Mouse (Mus musculus): ENCODE measurements around the gene Rgs3. TPM values are rescaled to one million over a fixed set of nuclear protein-coding genes. Genes with fewer than 3 reads are reported as not detected.

The Rgs3 gene
- polyA plus RNA-seq, 1 experiment from 2014 or later = 8.2 TPM

DNA sequence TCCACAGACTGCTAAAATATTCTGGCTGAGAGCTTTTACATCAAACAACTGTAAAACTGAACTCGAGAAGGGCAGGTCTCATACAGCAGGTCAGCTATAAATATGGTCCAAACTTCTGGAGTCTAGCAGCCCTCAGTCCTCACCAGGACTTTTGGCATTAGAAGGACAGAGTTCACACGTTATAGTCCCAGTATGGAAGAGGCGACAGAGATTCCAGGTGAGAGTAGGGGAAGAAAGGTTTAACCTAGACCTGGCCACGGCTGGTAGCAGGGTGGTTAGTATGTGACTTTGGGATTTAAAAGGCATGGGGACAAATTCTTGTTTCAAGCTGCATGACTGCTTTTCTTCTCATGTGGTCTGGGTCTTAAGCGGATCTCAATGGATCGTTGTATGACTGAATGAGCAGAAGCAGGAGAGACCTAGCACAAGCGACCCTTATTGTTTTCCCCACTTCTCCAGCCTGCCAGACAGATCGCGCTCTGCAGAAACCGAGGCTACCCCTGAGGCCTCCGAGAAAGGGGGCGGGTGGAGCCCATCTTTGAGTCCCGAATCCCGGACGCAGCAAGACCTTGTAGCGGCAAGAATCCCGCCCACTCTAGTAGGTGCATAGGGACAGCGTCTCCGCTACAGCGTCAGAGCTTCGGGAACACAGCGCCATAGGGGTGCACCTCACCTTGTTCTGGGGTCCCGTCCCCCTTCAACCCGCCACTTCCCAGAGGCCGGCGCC lies 40.4 kb upstream of the Rgs3 start:
- CTCF ChIA-PET = interaction anchor here (0.9 to 1.3 kb wide), 3 partner anchors 18 to 64 kb away, joined by 3 to 6 read pairs (median 3); no protein-coding TSS in a partner anchor
- no peak for TF ChIP-seq CTCF (IDR thresholded peaks at IDR 0.05)
- no peaks in the 10 kb centered on the region for H3K27me3 ChIP-seq
- in situ Hi-C loops (cut with MboI; ENCODE audit: low pct_unique_long_range_greater_than_20kb) = no loop called here
- ATAC-seq (peak; percentile 62), DNase-seq (ENCODE audit: low read depth, low spot score) (no peak)
- POLR2A ChIA-PET = interaction anchor here (1.6 kb wide), 1 partner anchor 112 kb away, joined by 4 read pairs; the partner anchor contains the start of genes Cdc26 and Prpf4

DNA sequence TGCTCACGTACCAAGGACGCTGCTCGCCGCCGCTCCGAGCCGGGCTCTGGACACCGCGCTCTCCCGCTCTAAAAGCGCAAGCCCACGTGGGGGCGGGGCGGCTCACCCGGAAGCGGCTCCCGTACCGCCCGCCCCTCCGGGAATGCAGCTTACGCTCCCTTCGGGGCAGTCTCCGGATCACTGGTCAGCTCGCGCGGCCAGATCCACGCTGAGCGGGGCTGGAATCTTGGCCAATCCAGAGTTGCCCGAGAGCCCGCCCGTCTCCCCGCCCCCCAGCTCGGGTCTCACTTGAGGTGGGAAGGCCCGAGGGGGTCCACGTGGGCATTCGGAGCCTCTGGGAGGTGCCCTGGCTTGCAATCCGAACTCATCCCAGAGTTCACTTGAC lies 39.8 kb upstream of the Rgs3 start, which contains the start of gene Alad:
Gene Alad (minus strand): TSS at position 70 of the 385 bp plus-strand sequence.
- CTCF ChIA-PET = interaction anchor here (1.3 kb wide), 1 partner anchor 65 kb away, joined by 6 read pairs; no protein-coding TSS in a partner anchor
- TF ChIP-seq CTCF (IDR thresholded peaks at IDR 0.05) = no peak
- in situ Hi-C loops (cut with MboI; ENCODE audit: low pct_unique_long_range_greater_than_20kb) = loop anchor here (5.0 kb wide), 1 partner anchor 53 kb away; no protein-coding TSS in a partner anchor

DNA sequence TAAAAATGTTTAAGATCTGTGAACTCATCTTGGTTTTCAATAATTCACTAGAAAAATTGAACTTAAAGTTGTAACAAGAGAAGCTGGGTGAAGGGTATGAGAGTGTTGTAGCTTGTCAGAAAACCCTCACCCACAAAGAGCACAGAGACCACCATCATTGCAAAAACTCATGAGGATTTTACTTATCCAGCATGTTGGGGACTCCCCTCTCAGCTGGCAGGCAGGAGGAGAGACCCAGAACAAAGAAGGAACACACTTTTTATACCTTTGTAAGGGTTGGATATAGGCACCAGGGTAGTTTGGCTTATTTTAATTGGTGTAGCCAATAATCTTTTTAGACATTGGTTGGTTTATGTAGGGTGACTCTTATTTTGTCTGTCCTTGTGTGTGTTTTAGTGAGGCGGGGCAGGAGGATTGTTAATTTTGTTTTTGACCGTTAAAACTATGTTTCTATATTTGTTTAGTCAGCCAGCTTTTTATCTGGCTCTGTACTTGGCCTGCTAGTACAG lies 38.7 kb upstream of the Rgs3 start:
- DNase-seq (ENCODE audit: low read depth, low spot score) (no peak), ATAC-seq (no peak)
- ChIA-PET CTCF (no interaction called here), POLR2A (no interaction called here)
- no peaks in the 10 kb centered on the region for H3K27me3 ChIP-seq
- in situ Hi-C loops (cut with MboI; ENCODE audit: low pct_unique_long_range_greater_than_20kb) = loop anchor here (5.0 kb wide), 1 partner anchor 54 kb away; no protein-coding TSS in a partner anchor
- no peak for TF ChIP-seq CTCF (IDR thresholded peaks at IDR 0.05)

More for the DNA sequence above, 39.8 kb upstream of the Rgs3 start, which contains the start of gene Alad:
- H3K27me3 ChIP-seq = no peaks in the 10 kb centered on the region
- POLR2A ChIA-PET = no interaction called here
- DNase-seq (ENCODE audit: low read depth, low spot score) = no peak
- ATAC-seq = peak; percentile 86

DNA sequence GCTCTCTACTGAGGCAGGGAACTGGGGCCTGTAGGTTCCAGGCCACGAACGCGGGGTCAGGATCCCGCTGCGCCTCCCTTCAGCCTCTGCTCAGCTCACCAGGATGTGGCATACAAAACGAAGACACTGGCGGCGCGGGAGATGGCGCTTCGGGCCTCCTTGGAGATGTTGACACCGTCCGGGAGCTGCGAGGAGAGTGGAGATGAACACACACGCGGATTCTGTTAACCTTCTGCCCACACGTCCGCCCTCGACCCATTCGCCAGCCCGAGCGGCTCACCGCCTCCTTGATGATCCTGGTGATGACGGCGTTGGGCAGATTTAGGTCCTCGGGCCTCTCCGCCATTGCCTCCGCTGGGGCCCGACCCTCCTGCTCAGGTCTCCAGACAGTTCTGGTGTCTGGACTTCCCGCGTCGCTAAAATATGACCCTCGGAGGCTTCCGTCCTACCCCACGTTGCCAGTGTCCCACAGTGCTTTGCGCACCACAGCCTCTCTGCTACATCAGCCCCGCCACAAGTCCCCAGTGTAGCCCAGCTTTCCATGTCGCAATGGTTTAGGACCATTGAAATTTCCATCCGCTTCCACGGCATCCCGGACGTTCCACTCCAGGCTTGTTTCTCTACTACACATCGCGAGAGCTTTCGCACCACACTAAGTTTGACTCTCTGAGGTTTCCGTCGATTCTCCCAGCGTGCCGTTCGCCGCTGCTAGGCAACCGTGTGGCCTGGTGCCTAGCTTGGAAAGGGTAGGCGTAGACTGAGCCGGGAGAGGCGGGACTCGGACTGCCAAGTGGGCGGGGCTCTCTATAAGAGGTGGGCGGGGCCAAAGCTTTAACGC lies 34.8 kb upstream of the Rgs3 start, which contains the start of the genes Pole3 and 4933430I17Rik:
Gene Pole3 (minus strand): TSS at position 418 of the 838 bp plus-strand sequence.
Gene 4933430I17Rik (plus strand): TSS at position 719 of the 838 bp plus-strand sequence.
- ATAC-seq (peak; percentile 97), DNase-seq (ENCODE audit: low read depth, low spot score) (peak; percentile 92)
- no peak for TF ChIP-seq CTCF (IDR thresholded peaks at IDR 0.05)
- CTCF ChIA-PET = no interaction called here
- in situ Hi-C loops (cut with MboI; ENCODE audit: low pct_unique_long_range_greater_than_20kb) = loop anchor here (5.0 kb wide), 1 partner anchor 58 kb away; no protein-coding TSS in a partner anchor
- POLR2A ChIA-PET = interaction anchor here (0.7 kb wide), 2 partner anchors 42 to 117 kb away, joined by 3 read pairs; partner anchors contain the start of genes Cdc26 and Prpf4
- H3K27me3 ChIP-seq = no peaks in the 10 kb centered on the region

DNA sequence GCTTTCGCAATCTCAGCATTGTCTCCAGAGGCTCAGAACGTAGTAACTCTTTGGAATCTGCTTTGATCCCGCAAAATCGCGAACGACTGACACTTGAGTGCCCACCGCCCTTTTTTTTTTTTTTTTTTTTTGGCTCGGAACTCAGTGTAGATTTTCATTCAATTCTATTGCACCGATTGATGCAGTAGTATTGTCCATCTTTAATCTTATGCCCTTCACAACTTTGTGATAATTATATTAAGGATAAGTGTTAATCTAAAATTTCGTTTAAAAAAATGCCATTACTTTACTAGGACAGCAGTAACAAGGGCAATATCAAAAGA lies 34.2 kb upstream of the Rgs3 start:
- H3K27me3 ChIP-seq = no peaks in the 10 kb centered on the region
- ATAC-seq (no peak), DNase-seq (ENCODE audit: low read depth, low spot score) (no peak)
- ChIA-PET POLR2A (interaction anchor here (0.7 kb wide), 3 partner anchors 8 to 42 kb away, joined by 3 to 8 read pairs (median 3); no protein-coding TSS in a partner anchor), CTCF (no interaction called here)
- in situ Hi-C loops (cut with MboI; ENCODE audit: low pct_unique_long_range_greater_than_20kb) = no loop called here
- TF ChIP-seq CTCF (IDR thresholded peaks at IDR 0.05) = no peak

DNA sequence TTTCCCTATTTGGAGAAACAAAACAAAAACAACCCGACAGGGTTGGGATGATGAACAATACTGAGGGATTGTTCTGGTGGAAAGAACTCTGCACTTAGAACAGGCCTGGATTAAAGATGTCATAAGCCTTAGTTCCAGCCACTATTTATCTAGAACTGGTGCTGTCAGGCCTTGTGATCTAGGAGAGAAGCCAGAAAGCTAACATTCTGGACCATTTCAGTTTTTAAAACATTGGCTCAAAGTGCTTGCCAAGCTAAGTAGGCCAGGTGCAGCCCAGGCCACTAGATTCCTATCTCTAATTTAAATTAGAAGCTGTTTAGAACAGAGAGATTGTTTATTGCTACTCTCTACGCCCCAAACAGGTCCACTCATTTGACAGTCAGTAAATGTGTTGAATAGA lies 33.4 kb upstream of the Rgs3 start:
- no peak for TF ChIP-seq CTCF (IDR thresholded peaks at IDR 0.05)
- in situ Hi-C loops (cut with MboI; ENCODE audit: low pct_unique_long_range_greater_than_20kb) = no loop called here
- DNase-seq (ENCODE audit: low read depth, low spot score) (no peak), ATAC-seq (no peak)
- ChIA-PET POLR2A (no interaction called here), CTCF (no interaction called here)
- H3K27me3 ChIP-seq = no peaks in the 10 kb centered on the region

DNA sequence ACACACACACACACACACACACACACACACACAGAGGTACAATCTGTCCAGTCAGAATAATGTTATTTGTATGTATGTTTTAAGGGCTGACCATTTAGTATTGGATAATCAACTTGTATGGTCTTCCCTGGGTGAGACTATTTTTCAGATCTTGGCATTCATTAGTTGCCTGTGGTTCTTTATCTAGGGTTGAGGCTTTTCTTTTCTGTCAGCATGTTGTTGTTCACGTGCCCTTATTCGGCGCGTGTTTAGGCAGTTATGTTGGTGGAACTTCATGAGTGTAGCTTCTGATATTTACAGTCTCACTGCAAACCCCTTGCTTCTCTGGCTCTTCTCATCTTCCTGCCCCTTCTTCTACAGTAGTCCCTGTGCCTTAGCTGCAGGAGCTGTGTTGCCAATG lies 32.0 kb upstream of the Rgs3 start:
- ATAC-seq (no peak), DNase-seq (ENCODE audit: low read depth, low spot score) (no peak)
- in situ Hi-C loops (cut with MboI; ENCODE audit: low pct_unique_long_range_greater_than_20kb) = no loop called here
- POLR2A ChIA-PET = no interaction called here
- CTCF ChIA-PET = no interaction called here
- no peak for TF ChIP-seq CTCF (IDR thresholded peaks at IDR 0.05)
- H3K27me3 ChIP-seq = no peaks in the 10 kb centered on the region

DNA sequence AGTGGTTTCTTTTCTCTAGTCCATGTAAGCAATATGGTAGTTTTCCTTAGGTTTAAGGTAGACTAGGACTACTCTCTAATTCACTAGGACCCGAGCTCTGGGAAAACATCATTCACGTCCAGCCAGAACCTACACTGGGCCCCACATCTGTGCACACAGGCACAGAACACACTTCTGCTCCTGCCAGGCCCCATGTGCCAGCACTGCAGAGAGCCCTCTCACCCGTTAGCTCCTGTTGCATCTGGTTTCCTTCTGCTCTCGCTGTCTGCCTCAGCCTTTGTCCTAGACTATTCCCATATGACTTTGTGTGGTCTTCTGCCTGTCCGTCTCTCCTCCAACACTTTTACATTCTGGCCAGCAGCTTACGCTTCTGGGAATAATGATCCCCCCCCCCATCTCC lies 25.9 kb upstream of the Rgs3 start:
- H3K27me3 ChIP-seq = no peaks in the 10 kb centered on the region
- ATAC-seq = no peak
- CTCF ChIA-PET = interaction anchor here (1.2 kb wide), 1 partner anchor 67 kb away, joined by 3 read pairs; no protein-coding TSS in a partner anchor
- DNase-seq (ENCODE audit: low read depth, low spot score) = no peak
- no peak for TF ChIP-seq CTCF (IDR thresholded peaks at IDR 0.05)
- in situ Hi-C loops (cut with MboI; ENCODE audit: low pct_unique_long_range_greater_than_20kb) = no loop called here
- POLR2A ChIA-PET = no interaction called here

DNA sequence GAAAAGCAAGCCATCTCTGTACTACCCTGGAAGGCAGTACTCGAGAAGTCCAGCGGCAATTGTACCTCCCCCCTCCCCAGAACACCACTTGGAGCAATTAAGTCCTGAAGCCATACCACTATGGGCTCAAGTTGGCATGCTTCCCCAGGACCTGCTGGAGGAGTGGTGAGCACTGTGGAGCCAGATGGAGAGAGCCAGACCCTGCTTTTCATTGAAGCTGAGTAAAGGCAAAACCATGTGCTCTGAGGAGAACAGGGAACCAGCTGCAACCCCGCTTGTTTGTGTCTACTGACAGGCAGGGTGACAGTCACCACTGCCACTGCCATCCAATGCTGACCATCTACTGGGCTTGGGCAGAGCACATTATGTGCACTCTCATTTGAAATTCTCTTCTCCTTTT lies 17.8 kb upstream of the Rgs3 start:
- ChIA-PET CTCF (no interaction called here), POLR2A (no interaction called here)
- no peak for DNase-seq (ENCODE audit: low read depth, low spot score)
- no peak for ATAC-seq
- in situ Hi-C loops (cut with MboI; ENCODE audit: low pct_unique_long_range_greater_than_20kb) = no loop called here
- no peaks in the 10 kb centered on the region for H3K27me3 ChIP-seq
- TF ChIP-seq CTCF (IDR thresholded peaks at IDR 0.05) = no peak

DNA sequence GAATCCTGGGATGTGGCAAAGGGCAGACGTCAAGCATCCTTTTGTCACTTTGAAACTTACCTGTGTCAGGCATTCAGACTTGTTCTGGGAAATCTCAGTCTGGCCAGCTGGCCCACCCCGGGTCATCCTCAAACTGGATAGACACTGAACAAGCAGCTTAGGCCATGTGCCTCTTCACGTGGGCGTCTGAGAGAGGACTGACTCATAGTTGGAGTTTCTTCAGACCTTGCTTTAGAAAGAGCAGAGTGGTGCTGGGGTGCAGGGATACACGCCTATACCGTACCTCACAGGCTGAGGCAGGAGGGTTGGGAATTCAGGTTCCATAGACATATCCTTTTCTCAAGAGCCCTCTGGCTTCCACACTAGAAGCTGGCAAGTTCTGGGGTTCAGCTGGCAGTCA lies 15.9 kb upstream of the Rgs3 start:
- in situ Hi-C loops (cut with MboI; ENCODE audit: low pct_unique_long_range_greater_than_20kb) = no loop called here
- POLR2A ChIA-PET = no interaction called here
- DNase-seq (ENCODE audit: low read depth, low spot score) = no peak
- CTCF ChIA-PET = no interaction called here
- no peak for ATAC-seq
- no peaks in the 10 kb centered on the region for H3K27me3 ChIP-seq
- no peak for TF ChIP-seq CTCF (IDR thresholded peaks at IDR 0.05)

Data from Patski (cell line).